Mouse (Mus musculus) activated CD4-positive, CD25-positive, alpha-beta regulatory T cell, adult 9 weeks (primary cell): ENCODE results near the gene Ambra1. TPM values are rescaled to one million over a fixed set of nuclear protein-coding genes. Genes with fewer than 3 reads are reported as not detected.

ENCODE experiments used
- polyA plus RNA-seq: library from polyadenylated mRNA; unstranded; fragments of 100-300 nt; shearing (Covaris generic); gene quantifications from one replicate; pipeline ENCODE4 v1.2.1, GENCODE M21; 2017

The Ambra1 gene
- 57.6 TPM for polyA plus RNA-seq

DNA sequence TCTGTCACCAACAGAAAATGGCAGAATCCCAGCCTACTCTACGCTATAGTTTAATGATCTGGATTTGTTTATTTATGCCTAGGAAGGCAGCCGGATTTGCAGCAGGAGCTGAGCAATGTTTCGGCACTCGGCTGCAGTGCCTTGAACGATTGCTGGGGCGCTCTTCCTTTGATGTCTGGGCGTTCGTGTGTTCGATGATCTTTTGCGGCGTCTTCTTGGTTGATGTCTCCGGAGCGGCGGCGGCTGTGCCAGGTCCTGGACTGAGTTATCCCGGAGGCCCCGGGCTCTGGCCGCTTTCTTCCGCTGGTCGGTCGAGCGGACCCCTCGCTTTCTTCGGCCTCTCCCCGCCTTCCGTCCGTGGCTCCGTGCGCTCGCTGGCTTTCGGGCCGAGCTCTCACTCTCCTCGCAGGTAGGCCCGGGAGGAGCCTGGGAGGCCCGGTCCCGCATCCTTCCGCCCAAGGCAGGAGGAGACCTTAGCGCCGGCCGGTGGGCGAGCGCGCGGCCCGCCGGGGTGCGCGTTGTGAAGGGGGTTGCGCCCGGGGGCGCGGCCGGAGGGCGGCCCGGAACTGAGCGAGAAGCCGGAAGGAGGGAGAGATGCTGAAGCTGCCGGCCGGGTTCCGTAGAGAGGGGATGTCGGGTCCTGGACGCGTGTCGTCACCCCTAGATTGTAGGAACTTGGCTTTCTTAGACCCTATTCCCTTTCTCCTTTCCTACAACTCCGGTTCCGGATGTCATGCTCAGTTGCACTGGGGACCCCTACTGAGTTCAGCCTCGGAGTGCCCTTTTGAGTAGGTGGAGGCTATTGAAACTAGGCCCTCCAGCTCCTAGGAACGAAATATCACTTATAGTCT is at the start of gene Ambra1:
Ambra1 (plus strand) TSS at position 164 of the 851 bp plus-strand sequence.

DNA sequence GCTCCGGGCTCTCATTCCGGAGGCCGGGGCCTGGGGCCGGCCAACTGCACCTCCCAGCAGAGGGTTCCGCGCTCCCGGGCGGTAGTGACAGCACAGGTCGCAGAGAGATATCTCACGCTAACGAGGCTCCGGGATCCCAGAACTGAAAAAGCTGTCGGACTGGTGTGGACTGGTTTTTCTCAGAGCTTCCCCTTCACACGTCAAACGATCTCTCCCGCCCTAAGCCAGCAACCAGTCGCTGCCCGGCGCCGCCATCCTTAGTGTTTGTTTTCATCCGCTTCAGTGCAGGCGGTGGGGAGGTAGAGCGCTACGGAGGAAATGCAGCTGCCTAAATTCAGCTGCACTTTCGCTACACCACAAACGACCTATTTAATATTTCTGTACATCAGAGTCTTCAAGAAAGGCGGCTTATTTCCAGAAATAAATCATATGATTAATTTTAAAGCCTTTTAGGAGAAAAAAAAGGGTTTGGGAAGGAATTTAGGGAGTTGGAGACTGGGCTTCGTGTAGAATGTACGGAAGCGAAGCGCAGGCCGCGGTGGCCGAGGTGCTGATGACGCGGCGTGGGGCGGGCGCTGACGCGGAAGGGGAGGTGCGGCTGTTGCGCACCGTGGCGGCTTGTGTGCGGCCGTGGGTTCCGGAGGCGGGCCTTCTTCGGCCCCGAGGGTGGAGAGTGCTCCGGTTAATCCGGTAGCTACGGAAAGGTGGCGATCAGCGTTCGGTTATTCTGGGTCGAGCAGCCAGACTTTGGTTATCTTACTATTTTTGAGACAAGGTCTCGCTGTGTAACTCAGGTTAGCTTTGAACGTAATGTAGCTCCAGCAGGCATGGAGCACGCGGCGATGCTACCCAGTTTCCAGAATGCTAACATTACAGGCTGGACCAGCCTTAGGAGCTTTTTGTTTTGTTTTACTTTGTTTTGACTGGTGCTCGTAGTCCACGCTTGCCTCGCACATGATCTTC is 19.4 kb upstream of the Ambra1 start, which contains the start of the genes Atg13 and Harbi1:
Atg13 (minus strand) TSS at position 305 of the 963 bp plus-strand sequence.
Harbi1 (plus strand) TSS at position 581 of the 963 bp plus-strand sequence.

GRCm38 (mm10) chr2:91926949-91927348 is 197.0 kb downstream of the Ambra1 start, which contains the start of gene Chrm4:
Gene Chrm4 (plus strand): TSS chr2:91927249.

GRCm38 (mm10) chr2:91932160-91932711 is 202.3 kb downstream of the Ambra1 start, which contains the start of gene Mdk:
Gene Mdk (minus strand): TSS chr2:91932297.

DNA sequence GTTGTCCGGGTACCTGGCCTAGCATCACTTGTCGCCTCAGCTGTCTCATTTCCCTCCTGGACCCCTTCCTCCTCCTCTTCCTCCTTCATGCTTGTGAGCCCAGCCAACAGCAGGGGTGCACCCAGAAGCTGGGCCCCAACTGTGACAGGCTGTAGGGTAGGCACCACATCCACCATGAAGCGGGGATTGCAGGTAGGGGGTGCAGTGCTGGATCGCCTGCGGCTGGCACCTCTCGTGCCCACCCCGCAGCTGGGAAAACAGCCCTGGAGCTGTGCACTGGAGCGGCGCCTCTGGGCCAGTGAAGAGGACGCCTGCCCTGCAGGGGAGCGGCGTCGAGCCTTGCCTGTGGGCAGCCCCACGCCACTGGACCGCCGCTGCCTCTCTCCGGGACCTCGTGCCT is 215.5 kb downstream of the Ambra1 start, which contains the start of gene Gm9821:
Gm9821 (plus strand) TSS at position 221 of the 400 bp plus-strand sequence.

Other genes with a start within 250 kb of the Ambra1 start
- 57.1 TPM for gene Ckap5, start 203.4 kb upstream of the Ambra1 start, polyA plus RNA-seq
- gene F2, start 93.7 kb upstream of the Ambra1 start, polyA plus RNA-seq, result not detected
- 28.9 TPM for gene Zfp408, start 80.3 kb upstream of the Ambra1 start, polyA plus RNA-seq
- 212 TPM for gene Arhgap1, start 80.3 kb upstream of the Ambra1 start, polyA plus RNA-seq
- 57.6 TPM for gene Atg13, start 19.6 kb upstream of the Ambra1 start, polyA plus RNA-seq
- 14.1 TPM for gene Harbi1, start 19.3 kb upstream of the Ambra1 start, polyA plus RNA-seq
- gene Chrm4, start 197.1 kb downstream of the Ambra1 start, polyA plus RNA-seq, result 0.82 TPM
- 1.9 TPM for gene Mdk, start 202.2 kb downstream of the Ambra1 start, polyA plus RNA-seq
- gene Gm9821, start 215.6 kb downstream of the Ambra1 start, polyA plus RNA-seq, result 0.72 TPM
- gene Dgkz, start 245.7 kb downstream of the Ambra1 start, polyA plus RNA-seq, result 57.1 TPM